Mouse (Mus musculus): ENCODE measurements around the gene Gm49776. TPM values are rescaled to one million over a fixed set of nuclear protein-coding genes. Genes with fewer than 3 reads are reported as not detected.

Gm49776 gene
- polyA plus RNA-seq, 1 experiment: 1.3 TPM

DNA sequence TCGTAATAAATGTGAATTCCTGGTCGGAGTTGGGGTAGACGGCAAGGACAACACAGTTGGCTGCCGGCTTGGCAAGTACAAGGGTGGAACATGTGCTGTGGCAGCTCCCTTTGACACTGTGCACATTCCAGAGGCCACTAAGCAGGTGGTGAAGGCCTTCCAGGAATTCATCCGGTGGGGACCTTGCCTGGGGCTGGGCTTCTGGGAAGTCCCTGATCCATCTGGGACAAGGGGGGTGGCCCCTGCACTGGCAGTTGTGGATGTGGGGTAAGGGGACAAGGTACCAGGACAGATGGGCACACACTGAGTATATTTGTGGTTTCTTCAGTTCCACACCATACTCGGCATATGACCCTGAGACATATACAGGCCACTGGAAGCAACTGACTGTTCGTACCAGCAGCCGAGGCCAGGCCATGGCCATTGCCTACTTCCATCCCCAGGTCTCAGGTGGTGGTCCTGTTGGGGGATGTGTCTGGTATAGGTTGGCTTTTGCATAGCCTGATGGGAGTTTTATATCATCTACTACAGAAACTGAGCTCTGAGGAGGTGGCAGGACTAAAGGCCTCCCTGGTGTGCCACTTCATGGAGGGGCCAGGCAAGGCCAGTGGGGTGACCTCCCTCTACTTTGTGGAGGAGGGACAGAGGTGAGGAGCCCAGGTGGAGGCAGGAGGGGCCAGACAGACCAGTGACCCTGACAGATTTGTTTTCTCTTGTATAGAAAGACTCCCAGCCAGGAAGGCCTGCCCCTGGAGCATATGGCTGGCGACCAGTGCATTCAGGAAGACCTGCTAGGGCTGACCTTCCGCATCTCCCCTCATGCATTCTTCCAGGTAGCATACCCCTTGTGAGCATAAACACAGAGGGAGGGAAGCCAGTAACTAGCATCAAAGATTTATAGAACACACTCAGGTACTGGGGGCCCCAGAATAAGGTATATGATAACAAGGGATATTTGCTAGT, 7.0 kb downstream of the Gm49776 start:
- Histone ChIP-seq H3K36me3 (replicated peaks; ENCODE audit: low read length) (peaks cover 71% of the 10 kb centered on the region), H3K4me3 (replicated peaks) (peak overlapping the region; percentile 29), H3K27me3 (replicated peaks) (no peaks in the 10 kb centered on the region), H3K4me1 (peaks cover 58% of the 10 kb centered on the region), H3K9me3 (no peaks in the 10 kb centered on the region)
- no peak for TF ChIP-seq GATA1 (IDR thresholded peaks at IDR 0.05; ENCODE audit: borderline replicate concordance, low read length)
- TF ChIP-seq FLI1 (IDR thresholded peaks at IDR 0.05; ENCODE audit: low read length): no peak

DNA sequence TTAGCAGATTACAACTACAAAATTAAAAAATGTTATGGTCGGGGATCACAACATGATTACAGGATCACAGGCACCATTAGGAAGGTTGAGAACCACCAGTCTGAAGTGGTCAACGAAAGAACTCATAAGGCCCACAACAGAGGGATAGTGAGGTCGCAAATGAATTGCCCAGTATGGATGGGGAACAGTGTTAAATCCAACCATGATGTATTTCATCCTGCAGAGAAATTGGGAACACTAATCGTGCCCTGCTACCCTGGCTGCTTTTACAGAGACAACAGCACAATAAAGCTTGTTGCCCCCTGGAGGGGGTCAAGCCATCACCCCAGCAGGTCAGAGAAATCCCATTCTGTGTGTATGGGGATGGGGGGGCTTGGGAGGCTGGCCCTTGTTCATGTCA, 7.9 kb downstream of the Gm49776 start:
- H3K4me1 ChIP-seq: peaks cover 66% of the 10 kb centered on the region
- H3K36me3 ChIP-seq (replicated peaks; ENCODE audit: low read length): peaks cover 71% of the 10 kb centered on the region
- peak overlapping the region; percentile 99 for H3K4me3 ChIP-seq (replicated peaks)
- no peaks in the 10 kb centered on the region for H3K27me3 ChIP-seq (replicated peaks)
- H3K9me3 ChIP-seq: no peaks in the 10 kb centered on the region
- TF ChIP-seq FLI1 (IDR thresholded peaks at IDR 0.05; ENCODE audit: low read length) (no peak), GATA1 (IDR thresholded peaks at IDR 0.05; ENCODE audit: borderline replicate concordance, low read length) (no peak)

DNA sequence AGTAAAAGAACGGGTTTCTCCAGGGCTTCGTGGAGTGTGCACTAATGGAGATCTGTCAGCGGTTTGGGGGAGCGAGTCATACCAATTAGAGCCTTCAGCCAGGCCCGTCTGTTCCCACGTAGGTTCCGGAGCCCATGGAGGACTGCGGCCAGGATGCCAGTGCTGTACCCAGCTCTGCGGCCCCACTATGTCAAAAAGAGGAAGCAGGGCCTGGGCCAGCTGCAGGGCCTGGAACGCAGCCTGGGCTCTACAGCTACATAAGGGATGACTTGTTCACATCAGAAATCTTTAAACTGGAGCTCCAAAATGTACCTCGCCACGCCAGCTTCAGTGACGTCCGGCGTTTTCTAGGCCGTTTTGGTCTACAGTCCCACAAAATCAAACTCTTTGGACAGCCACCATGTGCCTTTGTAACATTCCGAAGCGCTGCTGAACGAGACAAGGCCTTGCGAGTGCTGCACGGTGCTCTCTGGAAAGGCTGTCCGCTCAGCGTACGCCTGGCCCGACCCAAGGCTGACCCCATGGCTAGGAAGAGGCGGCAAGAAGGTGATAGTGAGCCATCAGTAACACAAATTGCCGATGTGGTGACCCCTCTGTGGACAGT, 8.7 kb downstream of the Gm49776 start:
- Histone ChIP-seq H3K4me1 (peaks cover 73% of the 10 kb centered on the region), H3K4me3 (replicated peaks) (peak overlapping the region; percentile 99), H3K36me3 (replicated peaks; ENCODE audit: low read length) (peaks cover 74% of the 10 kb centered on the region), H3K9me3 (no peaks in the 10 kb centered on the region), H3K27me3 (replicated peaks) (no peaks in the 10 kb centered on the region)
- TF ChIP-seq FLI1 (IDR thresholded peaks at IDR 0.05; ENCODE audit: low read length): no peak
- no peak for TF ChIP-seq GATA1 (IDR thresholded peaks at IDR 0.05; ENCODE audit: borderline replicate concordance, low read length)

DNA sequence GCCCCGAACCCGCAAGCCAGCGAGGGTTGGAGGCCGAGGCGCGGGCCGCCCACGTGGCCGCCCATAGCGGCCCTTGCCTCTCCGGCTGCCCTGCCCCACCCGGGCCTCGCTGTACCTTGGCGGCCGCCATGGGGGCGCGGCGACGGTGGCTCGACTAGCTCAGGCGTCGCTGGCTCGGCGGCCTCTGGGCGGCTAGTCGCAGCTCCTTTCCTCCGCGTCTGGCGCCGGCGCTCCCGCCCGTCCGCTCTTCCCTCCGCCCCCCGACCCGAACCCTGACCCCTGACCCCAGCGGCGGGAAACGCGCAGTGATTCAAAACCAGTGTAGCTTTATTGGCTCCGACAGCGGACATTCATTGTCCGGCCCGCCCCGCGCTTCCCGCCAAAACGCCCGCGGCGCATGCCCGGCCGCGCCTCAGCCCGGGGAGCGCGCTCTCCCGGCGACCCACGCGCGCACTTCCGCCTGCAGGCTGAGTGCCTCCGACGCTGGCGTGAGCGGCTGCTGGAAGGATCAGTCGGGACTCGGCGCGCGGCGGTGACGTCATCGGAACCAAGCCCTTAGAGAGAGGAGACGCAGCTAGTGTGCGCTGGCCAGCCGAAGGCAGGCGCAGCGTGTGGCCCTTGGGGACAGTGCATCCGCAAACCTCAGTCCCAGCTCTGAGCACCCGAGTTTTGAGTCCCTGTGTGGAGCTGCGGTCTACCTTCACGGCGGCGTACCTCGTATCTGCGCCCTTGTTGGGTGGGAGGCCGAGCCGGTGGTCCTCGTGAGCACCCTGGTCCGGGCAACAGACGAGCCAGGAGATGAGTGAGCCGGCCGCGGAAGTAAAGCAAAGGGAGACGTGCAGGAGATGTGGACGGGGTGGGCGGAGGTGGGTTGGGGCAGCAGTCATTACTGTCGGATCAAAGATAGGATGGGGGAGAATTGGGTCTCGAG, 9.4 kb downstream of the Gm49776 start, which contains the start of the genes Trmt2a and Ranbp1:
Gene Trmt2a, plus strand, starts transcription at position 247 of the 931 bp plus-strand sequence.
Gene Ranbp1, minus strand, starts transcription at position 300 of the 931 bp plus-strand sequence.
- H3K27me3 ChIP-seq (replicated peaks): no peaks in the 10 kb centered on the region
- H3K4me3 ChIP-seq (replicated peaks): peak within 1 kb of the TSS; percentile 99
- peaks cover 81% of the 10 kb centered on the region for H3K4me1 ChIP-seq
- H3K9me3 ChIP-seq: no peaks in the 10 kb centered on the region
- H3K36me3 ChIP-seq (replicated peaks; ENCODE audit: low read length): peaks cover 73% of the 10 kb centered on the region
- TF ChIP-seq FLI1 (IDR thresholded peaks at IDR 0.05; ENCODE audit: low read length) (peak; percentile 63; the same call in 1 of the 2 replicates), GATA1 (IDR thresholded peaks at IDR 0.05; ENCODE audit: borderline replicate concordance, low read length) (no peak)

DNA sequence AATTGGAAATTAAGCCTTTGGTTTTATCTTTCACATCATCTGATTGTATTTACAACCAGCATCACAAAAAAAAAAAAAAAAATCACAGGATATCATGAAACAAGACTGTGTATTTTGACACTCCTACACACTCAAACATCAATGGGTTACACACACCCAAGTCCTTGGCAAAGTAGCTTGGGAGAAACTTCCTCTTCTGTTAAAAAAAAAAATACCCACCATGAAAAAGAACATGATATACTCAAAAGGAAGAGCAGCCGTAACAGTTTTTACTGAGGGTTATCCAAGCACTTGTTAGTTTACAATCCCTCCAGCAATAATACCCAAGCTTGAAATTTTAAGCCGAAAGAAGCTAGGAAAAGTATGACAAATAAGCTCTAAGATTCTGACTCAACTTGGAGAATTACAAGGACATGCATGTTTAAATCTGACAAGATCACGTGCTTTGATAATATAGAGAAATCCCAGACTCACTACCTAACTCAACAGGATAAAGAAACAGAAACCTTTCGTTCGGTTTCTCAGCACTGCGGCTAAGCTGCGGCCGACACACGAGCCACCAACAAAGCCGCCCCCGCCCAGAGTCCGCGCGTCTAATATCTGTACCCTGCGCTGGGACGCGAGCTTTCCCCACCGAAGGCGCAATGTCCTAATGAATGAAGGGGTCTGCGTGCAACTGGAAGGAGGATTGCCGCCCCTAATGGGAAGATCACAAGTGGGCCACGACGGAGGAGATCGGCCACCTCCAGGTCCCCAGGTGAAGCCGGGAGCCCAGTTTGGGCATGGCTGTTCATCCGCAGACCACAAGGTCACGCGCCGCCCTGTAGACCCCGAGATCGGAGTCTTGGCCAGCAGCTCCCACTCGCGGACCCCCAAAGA, 10.4 kb downstream of the Gm49776 start:
- TF ChIP-seq GATA1 (IDR thresholded peaks at IDR 0.05; ENCODE audit: borderline replicate concordance, low read length) (no peak), FLI1 (IDR thresholded peaks at IDR 0.05; ENCODE audit: low read length) (no peak)
- Histone ChIP-seq H3K4me3 (replicated peaks) (peak overlapping the region; percentile 99), H3K27me3 (replicated peaks) (no peaks in the 10 kb centered on the region), H3K36me3 (replicated peaks; ENCODE audit: low read length) (peaks cover 73% of the 10 kb centered on the region), H3K4me1 (peaks cover 84% of the 10 kb centered on the region), H3K9me3 (no peaks in the 10 kb centered on the region)

DNA sequence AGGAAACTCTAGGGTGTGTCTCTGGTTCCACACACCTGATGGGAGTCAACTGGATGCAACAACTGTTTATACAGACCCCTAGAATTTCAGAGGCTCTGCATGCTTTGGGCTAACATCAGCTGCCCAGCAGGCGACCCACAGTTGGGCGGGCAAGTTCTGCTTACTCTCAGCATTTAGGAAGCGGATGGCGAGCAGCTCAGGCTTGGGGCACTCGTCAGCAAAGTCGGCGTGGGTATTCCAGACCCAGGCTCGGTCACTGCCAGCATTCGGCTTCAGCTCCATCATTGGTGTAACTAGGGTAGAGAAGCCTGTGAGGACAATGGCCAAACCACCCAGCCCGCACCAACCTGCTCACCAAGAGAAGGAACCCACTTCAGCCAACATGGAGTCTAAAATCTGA, 16.5 kb downstream of the Gm49776 start:
- Histone ChIP-seq H3K4me3 (replicated peaks) (no peak overlapping the region), H3K27me3 (replicated peaks) (no peaks in the 10 kb centered on the region), H3K9me3 (no peaks in the 10 kb centered on the region), H3K4me1 (peaks cover 38% of the 10 kb centered on the region), H3K36me3 (replicated peaks; ENCODE audit: low read length) (peaks cover 93% of the 10 kb centered on the region)
- no peak for TF ChIP-seq GATA1 (IDR thresholded peaks at IDR 0.05; ENCODE audit: borderline replicate concordance, low read length)

DNA sequence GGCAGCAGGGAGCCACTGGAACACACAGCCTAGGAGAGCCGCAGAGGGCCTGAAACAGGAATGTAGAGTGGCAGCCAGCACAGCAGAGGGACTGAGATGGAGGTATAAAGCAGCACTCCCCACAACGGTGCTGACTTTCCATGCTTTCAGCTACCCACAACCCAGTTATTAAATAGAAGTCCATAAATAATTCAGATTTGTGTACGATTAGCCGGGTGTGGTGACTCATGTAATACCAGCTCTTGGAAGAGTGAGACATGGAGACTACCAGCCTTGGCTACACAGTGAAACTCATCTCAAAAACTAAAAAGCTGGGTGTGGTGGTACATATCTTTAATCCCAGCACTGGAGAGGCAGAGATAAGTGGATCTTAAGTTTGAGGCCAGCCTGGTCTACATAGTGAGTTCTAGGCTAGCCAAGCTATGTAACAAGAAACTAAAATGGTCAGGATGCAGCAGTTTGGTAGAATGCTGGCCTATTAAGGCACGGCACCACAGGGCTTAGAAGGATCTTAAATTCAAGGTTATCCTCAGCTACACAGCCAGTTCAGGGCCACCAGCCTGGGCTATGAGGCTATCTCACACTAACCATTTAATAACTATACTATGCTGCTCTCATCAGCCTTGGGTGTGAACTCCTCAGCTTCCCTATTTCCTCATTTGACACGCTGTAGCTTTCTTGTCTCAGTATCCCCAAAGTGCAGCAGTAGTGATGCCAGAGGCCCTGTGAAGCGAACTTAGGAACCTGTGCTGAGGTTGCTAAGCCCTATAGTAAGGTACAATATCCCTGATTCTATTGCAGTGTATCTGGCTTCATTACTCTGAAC, 21.2 kb downstream of the Gm49776 start:
- Histone ChIP-seq H3K4me3 (replicated peaks) (no peak overlapping the region), H3K36me3 (replicated peaks; ENCODE audit: low read length) (peaks cover 51% of the 10 kb centered on the region)

More for the DNA sequence above, 21.2 kb downstream of the Gm49776 start:
- Histone ChIP-seq H3K27me3 (replicated peaks) (peaks cover 30% of the 10 kb centered on the region), H3K9me3 (no peaks in the 10 kb centered on the region), H3K4me1 (peaks cover 26% of the 10 kb centered on the region)
- TF ChIP-seq GATA1 (IDR thresholded peaks at IDR 0.05; ENCODE audit: borderline replicate concordance, low read length): no peak
- TF ChIP-seq FLI1 (IDR thresholded peaks at IDR 0.05; ENCODE audit: low read length): no peak
